Mouse (Mus musculus) testis, adult 10 weeks (tissue): ENCODE measurements around the gene Vmn1r60. TPM values are rescaled to one million over a fixed set of nuclear protein-coding genes. Genes with fewer than 3 reads are reported as not detected.

Experiments used
- polyA plus RNA-seq: library from polyadenylated mRNA; stranded (reverse); fragments of 350-450 nt; fragmentation: Illumina TruSeq; extraction: RNeasy Lipid Tissue Mini Kit (QIAGEN cat#74804); gene quantifications from one replicate; pipeline ENCODE4 v1.2.3, GENCODE M21; 2014; ENCODE audit warnings: low read depth, low replicate concordance

Gene Vmn1r60
- not detected for polyA plus RNA-seq

GRCm38 (mm10) chr7:5547217-5547616 lies at the start of gene Vmn1r60:
TSS of gene Vmn1r60 (minus strand) at chr7:5547317.

GRCm38 (mm10) chr7:5493856-5494255 lies 53.3 kb downstream of the Vmn1r60 start, which contains the start of gene Vmn2r28:
TSS of gene Vmn2r28 (minus strand) at chr7:5493956.

Other genes with a start within 250 kb of the Vmn1r60 start
- not detected for gene Gm5065, start 196.8 kb downstream of the Vmn1r60 start, polyA plus RNA-seq
- gene Nlrp2, start 196.3 kb downstream of the Vmn1r60 start, polyA plus RNA-seq, result not detected
- not detected for gene Vmn1r58, start 133.9 kb downstream of the Vmn1r60 start, polyA plus RNA-seq
- gene Vmn1r59, start 90.5 kb downstream of the Vmn1r60 start, polyA plus RNA-seq, result not detected
- not detected for gene Vmn2r28, start 53.4 kb downstream of the Vmn1r60 start, polyA plus RNA-seq
- not detected for gene Vmn1r61, start 66.0 kb upstream of the Vmn1r60 start, polyA plus RNA-seq
- gene Vmn1r62, start 126.3 kb upstream of the Vmn1r60 start, polyA plus RNA-seq, result not detected